Mouse (Mus musculus) lung, postnatal 36 days (tissue): Measurements from ENCODE around the gene Ankrd54.

Source experiments
- DNase-seq: peaks from one replicate; pipeline ENCODE4 v3.0.0; 2022; ENCODE audit warnings: mixed read lengths

Gene Ankrd54

DNA sequence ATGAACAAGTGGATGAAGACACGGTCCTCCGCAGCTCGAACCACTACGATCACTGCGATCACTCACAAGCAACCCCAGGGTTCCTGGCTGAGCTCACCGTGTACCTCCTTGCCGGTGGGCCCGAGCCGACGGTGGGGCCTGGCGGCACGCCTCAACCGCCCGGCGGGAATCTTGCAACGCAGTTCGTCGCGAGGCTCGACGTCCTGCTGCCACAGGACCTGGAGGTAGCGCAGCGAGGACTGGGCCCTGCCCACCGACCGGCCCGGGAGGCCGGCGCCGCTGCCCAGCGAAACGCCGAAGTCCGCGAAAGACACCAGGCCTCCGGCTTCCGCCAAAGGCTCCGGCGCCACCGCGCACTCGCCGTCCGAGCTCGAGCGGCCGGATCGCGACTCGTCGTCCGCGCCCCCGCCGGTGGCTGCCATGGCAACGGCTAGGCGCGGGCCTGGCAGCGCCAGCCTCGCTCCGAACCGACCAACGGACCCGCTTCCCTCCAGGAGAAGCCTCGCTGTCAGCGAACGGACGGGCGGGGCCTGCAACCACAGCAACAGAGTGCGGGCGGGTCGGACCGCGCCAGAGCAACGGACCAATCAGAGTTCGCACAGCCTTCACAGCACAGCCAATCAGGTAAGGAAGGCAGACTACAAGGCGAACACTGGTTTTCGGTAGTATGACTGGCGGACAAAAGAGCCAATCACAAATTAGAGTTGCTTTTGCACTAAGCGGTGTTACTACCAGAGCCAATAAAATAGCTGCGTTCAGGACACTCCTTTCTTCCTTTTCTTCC, at the start of gene Ankrd54:
Gene Ankrd54, minus strand, starts transcription at position 518 of the 784 bp plus-strand sequence.
- DNase-seq = peak; percentile 100

DNA sequence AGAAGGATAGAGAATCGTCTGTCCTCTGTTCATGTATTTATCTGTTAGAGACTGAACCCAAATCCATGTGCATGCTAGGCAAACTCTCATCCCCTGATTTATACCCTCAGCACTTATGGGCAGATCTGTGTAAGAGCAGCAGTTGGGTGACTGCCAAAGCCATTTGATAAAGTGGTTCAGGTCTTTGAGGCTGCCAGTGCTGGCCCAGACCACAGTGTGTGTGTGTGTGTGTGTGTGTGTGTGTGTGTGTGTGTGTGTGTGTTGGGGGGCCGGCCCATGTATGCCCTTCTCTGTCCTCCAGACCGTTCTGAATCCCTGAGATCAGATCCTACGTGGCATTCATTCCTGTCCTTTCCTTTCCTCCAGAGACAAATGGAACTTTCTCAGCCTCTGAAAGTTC, 49.1 kb upstream of the Ankrd54 start:
- peak; percentile 63 for DNase-seq

DNA sequence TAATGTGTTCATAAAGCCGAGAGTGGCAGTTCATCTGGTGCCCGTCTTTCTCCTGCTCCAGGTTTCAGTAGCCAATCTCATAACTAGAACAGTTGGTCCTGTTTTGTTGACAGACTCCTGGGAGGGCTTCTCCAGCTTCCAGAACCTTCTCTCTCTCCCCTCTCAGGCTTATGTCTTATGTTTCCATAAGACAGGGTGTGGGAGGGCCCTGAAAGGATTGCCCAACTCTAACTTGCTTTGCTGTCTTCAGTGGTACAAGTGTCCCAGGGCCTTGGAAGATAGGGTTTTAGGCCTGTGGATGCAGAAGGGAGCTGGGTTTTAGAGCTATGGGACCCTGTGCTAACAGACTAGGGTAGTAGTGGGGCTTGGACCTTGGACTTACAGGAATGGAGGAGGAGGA, 47.8 kb upstream of the Ankrd54 start:
- no peak for DNase-seq

DNA sequence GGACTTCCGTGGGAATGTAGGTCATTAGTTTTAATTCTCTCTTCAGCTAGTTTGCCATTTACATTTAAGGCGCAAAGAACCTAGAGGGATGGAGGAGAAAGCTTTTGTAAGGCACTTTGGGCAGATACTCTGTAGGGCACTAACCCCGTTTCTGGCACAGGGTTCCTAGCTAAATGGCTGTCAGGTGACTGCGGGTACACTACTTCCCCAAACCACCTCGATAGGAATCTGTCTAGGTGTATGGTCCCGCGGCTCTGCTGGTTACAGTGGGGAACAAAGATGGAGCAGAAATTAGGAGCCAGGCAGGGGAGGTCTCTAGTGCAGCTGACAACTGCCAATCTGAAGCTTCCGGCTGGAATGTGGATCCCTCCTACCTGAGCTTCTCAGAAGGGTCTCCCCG, 47.3 kb upstream of the Ankrd54 start:
- DNase-seq = no peak

DNA sequence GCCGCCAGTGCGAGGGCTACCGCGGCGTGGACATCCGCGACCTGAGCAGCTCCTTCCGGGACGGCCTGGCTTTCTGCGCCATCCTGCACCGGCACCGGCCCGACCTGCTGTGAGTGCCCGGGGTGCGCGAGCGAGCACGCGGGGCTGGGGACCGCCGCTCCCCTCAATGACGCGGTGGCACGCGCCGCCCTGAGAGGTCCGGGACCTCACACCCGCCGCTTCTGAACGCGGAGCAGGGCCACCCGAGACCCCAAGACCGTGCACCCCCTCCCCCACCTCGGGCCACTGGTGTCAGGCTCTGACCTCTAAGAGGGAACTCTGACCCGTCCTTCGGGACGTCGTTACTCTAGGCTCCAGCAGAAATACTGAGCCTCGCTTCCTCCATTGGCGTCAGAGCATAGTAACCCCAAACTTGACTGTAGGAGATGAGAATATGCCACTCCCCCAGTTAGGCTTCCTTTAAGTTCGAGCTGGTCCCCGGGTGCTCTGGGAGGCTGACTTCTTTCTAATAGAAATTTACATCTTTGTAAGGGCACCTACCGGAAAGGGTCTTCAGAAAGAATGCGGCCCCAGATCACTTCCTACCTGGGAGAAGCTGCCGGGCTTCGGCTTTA, 46.7 kb upstream of the Ankrd54 start:
- DNase-seq = peak; percentile 30

DNA sequence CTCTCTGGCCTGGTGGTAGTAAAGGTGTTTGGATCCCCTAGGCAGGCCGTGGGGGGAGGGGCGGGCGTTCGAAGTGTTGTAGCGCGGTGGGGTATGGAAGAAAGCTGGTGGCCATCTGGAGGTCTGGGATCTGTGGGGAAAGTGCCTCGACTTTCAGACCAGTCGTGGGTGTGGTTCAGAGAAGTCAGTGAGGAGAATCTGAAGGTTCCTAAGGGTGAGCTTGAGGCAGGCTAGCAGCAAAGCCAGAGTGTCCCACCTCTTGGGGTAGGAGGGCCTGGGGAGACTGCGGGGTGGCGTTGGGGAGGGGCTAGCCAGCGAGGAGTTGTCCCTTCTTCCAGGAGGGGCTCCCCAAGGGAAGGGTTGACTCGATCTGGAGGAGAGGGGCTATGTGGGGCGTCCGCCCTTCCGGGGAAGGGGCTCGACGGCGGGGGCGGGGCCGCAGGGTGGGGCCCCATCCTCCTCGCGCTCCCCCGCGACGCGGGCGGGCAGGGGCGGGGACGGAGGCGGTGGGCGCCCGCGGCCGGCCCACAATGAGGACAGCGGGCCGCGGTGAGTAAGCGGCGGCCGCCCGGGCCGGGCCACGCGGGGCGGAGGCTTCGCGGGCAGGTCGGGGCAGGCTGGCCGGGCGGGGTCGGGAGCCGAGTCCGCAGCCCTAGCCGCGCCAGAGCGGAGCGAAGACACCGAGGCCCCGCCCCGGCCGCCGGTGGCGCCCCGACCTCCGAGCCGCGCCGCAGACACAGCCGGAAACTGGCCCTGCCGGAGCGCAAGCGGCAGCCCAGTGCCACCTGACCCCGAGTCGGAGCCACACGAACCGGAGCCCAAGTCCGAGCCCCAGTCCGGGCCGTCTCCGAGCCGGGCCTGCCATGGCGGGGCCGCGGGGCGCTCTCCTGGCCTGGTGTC, 46.0 kb upstream of the Ankrd54 start, which contains the start of gene Micall1:
Gene Micall1, plus strand, starts transcription at position 478 of the 900 bp plus-strand sequence.
- peak; percentile 77 for DNase-seq

DNA sequence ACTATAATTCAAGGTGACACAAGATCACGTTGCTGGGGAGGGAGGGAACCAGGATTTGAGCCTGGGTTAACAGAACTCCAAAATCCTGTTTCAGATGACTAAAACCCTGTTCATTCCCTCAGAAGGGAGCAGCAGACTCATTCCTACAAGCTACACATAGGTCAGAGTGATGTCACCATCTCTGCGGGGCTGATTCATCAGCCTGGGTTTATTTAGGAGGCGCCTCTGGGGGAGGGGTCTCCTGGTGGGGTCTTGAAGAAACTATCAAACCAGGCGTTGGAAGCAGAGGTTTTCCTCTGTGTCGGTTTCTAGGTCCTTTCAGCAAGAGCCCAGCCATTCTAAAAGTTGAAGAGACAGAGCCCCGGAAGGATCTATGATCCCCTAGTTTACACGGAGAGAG, 45.3 kb upstream of the Ankrd54 start:
- no peak for DNase-seq

DNA sequence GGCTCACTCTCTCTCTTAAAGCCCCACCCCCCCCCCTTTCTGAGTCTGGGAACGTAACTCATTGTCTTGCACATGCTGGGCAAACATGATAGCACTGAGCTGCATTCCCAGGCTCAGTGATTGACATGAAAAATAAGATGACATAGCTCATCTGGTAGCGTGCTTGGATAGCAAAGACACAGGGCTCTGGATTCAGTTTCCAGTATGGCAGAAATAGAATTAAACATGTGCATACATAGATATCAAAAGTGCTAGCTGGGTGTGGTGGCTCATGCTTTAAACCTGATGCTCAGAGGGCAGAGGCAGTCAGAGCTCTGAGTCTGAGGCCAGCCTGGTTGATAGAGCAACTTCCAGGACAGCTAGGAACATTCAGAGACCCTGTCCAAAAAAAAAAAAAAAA, 43.1 kb upstream of the Ankrd54 start:
- DNase-seq = no peak

DNA sequence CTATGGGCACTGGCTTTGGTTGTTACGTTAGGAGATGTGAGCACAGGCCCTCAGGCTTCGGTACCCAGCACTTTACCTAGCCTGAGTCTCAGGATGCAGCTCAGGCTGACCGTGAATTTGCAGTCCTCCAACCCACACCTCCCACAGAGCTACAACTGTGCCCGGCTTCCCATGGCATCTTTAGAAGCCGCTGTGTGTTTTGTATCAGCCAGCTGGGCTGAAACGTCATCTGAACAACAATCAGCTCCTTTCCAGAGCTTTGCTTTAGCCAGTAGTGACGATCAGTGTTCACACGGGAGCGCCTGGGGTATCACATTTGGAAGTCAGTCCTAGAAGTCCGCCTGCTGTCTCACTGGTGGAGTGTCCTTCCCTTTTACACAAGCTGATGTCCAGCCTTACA, 40.6 kb upstream of the Ankrd54 start:
- no peak for DNase-seq

DNA sequence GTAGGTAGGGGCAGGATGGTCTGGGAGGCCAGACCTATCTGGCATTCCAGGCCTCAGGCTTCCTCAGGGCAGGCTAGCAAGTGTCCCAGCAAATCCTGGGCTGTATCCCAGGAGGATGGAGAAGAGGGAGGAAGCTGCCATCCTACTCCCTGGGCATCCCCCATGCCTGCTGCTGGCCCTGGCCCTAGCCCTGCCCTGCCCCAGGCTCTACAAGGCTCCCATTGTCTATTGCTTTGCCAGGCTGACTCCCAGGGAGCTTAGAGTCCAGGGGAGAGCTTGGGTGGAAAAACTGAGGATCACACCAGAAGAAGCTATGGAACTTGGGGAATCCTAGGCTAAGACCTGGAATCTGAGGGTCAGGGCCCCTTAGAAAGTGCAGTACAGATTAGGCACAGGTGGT, 38.8 kb upstream of the Ankrd54 start:
- no peak for DNase-seq

DNA sequence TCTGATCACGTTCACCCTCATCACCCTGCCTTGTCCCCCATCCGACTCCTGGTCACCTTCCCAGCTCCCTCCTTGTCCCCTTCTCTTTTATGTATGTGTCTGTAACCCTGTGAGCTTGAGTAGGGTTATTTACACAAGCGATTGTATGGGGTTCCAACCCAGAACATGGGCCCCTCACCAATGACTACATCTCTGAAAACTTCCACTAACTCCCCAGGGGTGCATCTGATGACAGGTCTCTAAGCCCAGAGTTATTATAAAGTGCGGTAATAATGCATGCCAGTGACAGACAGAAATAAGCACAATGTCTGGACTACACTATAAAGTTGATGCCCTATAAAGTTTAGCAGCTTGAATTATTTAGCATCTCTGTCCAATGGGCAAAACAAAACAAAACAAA, 37.7 kb upstream of the Ankrd54 start:
- DNase-seq = no peak

DNA sequence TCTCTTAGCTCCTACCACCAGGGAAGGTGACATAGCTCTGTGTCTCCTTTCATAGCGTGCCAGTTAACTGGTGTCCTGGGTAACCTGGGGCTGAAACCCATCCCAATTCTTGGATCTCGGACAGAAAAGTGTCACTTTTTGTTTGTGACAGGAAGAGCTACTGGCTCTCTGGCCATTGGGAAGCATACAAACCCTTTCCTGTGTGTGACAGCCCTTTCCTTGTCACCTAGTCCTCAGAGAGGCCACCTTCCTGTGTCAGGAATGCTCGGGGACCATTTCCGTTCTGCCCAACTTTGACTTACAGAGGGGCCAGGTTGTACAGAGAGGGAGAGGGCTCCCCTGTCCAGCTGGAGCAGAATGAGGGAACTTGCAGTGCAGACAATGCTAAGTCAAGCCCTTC, 36.8 kb upstream of the Ankrd54 start:
- DNase-seq = peak; percentile 57

DNA sequence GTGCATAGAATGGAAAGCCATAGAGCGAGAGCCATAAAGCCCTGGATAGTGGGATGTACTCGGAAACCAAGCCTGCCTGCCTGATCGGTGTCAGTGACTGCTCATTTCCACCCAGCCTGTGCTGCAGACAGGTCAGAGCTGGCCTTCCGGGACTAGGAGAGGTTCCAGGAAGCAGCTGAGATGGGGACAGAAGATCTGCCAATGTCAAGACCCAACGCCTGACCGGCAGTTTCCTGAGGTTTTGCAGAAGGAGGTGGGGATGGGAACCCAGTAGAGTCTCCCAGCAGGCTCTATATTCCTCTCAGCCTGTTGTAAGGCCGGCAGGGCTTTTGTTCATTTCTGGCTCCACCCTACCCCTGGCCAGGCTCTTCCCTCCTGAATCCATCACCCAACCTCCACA, 36.2 kb upstream of the Ankrd54 start:
- peak; percentile 60 for DNase-seq

DNA sequence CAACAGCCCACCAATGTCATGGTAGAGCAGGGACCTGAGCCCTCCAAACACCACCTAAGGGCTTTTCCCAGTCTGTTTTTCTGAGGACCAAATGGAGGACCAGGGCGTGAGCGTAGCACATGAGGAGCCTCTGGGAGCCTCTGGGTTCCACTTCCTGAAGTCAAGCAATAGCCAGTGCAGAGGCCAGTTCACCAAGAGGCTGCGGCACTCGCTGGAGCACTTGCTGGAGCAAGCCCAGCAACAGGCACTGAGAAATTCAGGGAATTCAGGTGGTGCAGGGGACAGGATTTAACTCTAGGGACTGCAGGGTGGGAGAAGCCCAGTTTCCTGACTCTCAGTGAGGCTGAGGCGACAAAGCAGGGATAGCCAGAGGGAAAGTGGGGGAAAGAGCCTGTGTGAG, 35.5 kb upstream of the Ankrd54 start:
- DNase-seq = no peak

DNA sequence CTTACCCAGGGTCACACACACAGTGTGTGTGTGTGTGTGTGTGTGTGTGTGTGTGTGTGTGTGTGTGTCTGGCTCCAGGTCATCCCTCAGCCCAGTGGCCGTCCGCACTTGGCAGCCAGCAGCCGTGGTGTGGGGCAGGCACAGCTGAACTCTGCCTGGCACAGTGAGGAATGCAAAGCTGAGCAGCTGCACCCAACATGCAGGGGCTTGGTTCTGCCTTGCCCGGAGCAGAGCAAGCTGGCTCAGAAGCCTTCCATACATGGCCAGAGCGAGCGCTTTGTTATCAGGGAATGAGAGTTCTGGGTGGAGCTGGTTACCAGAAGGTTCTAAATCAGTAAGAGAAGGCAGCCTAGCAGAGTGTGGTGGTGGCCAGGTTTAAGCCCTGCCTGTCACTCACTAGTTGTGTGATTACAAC, 34.9 kb upstream of the Ankrd54 start:
- peak; percentile 43 for DNase-seq

DNA sequence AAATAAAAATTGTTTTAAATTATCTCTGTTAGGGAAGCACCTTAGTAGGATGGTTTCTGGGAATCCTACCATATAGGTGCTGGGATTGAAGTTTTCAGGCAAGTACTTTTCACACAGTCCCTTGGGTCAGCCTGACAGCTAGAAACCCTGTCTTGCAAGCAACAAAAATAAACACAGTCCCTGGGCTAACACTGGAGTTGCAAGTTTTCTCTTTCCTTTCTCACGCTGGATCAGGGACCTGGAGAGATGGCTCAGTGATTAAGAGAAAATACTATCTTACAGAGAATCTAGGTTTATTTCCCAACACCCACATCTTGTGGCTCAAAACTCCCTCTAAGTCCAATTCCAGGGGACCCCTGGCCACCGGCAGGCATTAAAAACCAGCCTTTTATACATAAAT, 34.4 kb upstream of the Ankrd54 start:
- DNase-seq = no peak

DNA sequence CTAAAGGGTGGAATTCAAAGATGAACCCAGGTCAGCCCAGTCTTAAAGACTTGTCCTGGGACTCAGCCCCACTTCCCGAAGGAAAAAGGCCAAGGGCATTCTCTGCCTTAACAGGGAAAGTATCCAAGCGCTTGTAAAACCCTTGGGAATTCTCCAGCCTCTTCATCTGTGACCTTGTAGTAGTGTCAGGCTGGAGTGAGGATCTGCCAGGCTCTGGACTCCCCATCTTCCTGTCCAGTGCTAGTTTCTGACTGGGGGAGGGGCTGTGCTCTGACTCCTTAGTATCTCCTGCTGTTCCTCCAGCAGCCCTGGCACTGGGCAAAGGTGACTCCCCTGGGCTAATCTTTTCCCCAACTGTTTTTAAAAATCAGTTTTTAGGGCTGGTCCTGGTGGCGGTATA, 33.9 kb upstream of the Ankrd54 start:
- peak; percentile 45 for DNase-seq

DNA sequence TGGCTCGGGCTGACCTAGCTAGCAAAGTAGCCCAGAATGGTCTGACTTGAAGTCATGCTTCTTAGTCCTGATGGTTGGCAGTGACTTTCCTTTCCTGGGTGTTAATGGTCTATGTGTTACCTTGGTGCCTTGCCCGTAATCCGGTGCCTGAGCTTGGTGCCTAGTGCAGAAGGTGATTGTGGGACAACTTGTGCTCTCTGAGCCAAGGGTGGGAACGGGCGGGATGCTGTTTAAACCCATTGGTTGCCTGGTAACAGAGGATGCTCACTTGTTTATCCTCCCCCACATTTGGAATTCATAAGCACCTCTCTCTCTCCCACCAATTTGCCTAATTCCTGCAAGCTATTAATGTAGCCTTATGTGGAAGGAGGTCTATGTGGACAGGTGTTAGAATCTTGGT, 32.8 kb upstream of the Ankrd54 start:
- no peak for DNase-seq

DNA sequence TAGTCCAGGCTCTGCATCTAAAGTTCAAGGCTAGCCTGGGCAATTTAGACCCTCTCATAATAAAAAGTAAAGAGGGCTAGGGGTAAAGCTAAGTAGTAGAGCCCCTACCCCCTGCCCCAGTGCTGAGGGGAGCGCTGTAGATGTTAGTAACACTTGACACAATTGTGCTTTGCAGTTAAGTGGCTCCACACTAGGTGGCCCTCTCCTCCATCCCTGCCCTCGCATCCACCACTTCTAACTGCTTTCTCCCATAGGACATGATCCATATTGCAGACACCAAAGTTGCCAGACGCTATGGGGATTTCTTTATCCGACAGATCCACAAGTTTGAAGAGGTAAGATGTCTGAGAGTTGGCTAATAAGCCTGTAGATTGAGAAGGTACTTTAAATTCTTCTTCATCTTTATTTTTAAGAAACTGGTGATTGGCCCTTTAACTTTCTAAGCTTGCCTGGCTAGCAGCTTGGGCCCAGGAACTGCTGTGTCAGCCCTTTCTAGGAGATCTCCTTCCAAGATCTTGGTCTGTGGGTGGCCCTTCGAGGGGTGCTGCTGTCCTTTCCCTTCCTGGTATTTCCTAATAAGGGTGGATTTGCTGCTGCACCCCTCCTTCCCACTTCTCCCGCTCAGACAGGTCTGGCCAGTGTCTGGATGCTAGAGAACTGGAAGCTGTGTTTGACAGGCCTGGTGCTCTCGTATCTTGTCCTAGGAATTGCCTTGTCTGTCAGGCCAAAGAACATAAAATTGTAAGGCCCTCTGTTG, 30.6 kb upstream of the Ankrd54 start:
- DNase-seq = peak; percentile 60

DNA sequence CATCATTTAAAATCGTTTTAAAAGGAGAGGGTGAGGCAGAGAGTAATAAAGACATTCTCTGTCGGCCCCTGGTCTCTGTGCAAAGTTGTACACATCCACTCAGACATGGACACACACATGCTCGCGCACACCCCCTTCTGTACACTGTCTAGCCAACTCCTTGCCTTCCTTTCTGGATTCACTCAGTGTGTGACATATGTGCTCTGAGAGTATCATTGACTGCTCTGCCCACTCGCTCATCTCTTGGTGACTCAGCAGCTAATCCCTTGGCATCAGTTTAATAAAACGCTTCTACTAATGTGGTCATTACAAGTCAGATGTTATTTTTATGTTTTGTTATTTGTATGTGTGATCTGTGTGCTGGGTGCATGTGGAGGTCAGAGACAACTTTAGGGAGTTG, 29.6 kb upstream of the Ankrd54 start:
- DNase-seq = no peak

DNA sequence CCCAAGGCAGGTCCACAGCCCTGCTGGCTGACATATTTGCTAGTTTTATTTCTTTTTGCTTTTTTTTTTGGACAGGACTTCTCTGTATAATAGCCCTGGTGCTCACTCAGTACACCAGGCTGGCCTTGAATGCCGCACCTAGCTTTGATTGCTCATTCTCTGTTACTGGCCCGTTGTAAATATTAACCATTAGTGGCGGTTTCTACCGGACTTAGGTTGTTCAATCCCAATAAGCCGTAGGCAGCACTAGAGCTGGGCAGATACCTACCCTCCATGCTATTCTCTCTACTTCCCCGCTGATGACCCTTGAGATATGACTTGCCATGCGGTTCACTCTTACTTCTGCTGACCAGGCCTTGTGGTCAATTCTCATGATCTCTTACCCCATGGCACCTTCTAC, 16.9 kb upstream of the Ankrd54 start:
- no peak for DNase-seq

DNA sequence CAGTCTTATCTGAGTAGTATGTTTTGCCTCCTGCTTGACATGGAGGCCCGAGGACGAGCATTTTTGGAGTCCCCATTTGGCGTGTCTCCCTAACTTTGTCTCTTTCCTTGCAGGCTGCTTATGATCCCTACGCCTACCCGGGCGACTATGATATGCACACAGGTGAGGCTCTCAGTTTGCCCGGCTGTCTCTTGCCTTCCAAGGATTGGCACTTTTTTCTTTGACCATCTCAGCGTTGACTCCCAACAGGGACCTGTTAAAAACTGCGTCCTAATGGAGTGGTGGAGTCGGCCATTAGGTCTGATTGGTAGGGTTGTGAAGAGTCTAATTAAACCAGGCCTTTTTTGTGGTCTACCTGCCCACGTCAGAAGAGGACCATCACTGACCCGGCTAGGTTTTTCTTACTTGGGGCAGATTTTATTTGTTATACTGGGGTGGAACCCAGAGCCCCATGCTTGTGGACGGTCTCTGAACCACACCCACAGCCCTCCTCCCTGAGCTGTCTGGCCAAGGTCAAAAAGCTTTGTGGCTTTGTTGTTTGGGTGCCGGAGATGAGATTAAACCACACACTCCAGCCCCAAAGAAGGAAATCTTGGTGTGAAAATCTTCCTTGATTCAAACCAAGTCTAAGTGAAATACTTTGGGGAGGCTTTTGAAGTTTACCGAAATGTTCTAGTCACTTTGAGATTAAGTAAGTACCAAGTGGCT, 13.1 kb upstream of the Ankrd54 start:
- DNase-seq = no peak
